Mouse (Mus musculus) left cerebral cortex, adult 18-20 months (tissue): Measurements from ENCODE around the gene Prr36. TPM values are rescaled to one million over a fixed set of nuclear protein-coding genes. Genes with fewer than 3 reads are reported as not detected.

Experiments
- DNase-seq, 2 experiments: peaks; one replicate each; pipeline ENCODE4 v3.0.0; 2021 to 2022; ENCODE audit warnings: low spot score in 2 of 2, mixed read lengths in 1 of 2
- total RNA-seq, 2 experiments: library from RNA; stranded (reverse); gene quantifications; 2 replicates each; pipeline ENCODE4 v1.2.3; 2021

The Prr36 gene
- total RNA-seq, 2 experiments from 2014 or later: 32.7 to 41.9 TPM

DNA sequence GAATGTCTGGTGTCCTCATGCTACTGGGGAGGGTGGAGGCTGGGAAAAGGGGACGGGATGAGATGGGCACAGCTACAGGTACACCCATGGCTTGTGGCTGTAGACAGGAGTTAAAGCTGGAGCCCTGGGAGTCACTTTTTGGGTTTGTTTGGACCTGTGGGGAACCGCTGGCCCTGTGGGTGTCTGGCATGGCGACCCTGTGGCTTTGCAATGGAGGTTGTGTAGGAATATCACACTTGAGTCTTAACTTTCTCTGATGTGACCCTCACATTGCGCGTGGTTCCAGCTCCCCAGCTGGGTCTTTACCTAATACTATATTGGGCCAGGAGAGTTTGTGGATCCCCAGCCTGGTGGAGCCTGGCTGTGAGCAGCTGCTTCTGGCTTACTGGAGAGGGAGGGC lies 27.8 kb upstream of the Prr36 start:
- no peak for DNase-seq

DNA sequence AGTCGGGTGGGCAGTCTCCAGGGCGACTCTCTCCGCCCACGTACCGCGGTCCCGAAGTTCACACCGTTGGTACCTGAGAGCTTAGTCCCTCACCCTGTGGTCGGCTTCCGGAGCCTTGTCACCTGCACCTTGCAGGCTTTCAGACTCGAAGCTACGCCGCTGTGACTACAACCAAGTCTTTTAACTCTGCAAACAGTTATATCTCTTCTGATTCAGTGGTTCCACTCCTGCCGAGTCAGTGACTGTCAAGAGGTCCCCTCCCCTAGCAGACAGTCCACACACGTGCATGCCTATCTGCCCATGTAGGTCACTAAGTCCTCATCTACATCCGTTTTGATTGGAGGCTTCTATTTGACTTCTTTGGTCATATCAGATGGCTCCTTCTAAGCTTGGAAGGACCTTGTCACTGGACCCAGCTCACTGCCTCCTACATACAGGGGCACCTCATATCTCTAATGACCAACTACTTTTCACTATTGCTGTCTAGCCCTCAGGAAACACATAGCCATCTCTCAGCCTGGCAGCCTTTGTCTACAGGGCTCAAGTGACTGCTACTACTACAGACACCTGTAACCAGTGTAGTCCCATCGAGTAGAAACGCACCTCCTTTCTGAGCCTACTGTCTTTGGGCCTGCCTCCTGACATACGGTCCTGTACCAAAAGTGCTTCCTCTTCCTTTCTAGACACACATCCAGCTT lies 22.1 kb upstream of the Prr36 start:
- no peak for DNase-seq

DNA sequence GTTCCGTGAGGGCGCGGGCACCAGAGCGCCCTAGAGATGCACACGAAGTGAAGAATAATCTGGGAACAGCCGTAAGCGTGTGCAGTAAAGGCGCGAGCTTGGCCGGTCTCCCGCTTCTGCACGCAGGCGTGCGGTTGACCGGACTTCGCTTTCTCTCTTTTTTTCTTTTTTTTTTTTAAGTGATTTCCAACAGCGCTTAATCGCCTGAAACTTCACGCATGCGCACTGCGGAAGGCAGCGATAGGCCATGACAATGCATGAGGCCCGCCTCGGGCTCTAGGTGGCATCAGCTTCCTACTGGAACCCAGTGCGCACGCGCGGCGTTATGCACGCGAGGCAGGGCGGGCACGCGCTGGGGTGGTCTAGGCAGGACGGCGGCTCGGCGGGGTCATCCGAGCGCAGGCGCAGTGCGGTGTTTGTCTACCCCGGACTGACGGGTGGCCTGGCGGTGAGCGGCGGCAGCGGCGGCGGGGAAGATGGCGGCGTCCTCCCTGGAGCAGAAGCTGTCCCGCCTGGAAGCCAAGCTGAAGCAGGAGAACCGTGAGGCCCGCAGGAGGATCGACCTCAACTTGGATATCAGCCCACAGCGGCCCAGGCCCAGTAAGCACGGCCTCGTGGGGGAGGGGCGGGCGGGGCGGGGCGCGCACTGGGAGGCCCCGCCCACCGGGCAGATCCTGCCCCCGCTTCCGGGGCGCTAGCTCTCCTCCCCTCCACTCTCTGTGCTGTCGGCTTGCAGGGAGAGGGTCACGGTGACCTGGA lies 21.4 kb upstream of the Prr36 start, which contains the start of the genes Map2k7 and Gm49320:
TSS of gene Map2k7 (plus strand) at position 307 of the 759 bp plus-strand sequence.
TSS of gene Gm49320 (plus strand) at position 432 of the 759 bp plus-strand sequence.
- peak; percentile 100 for DNase-seq

DNA sequence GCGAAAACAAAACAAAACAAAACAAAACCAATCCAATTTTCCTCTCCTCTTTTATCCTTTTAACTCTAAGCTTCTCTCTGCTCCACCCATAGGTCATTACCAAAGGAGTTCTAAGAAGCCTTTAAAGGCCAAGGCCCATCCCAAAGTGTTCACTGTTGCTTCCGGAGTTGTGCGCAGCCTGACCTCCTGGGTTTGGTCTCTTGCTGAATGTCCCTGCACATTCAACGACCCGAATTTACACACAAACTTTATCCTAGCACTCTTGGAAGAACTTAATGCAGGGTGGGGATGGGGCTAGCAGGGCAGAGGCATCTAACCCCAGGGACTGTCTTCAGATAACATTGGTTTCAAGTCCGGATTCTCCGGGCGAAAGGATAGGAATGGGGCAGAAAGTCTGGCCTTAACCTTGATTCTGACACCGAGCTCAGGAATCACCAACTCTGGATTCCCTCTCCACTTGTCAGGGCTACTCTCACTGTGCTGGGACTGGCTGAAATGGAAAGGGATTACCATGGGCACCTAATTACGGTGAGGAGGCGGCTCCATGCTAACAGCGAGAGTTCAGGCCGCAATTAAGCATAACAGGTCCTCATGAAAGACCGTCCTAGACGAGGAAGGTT lies 20.7 kb upstream of the Prr36 start:
- no peak for DNase-seq

DNA sequence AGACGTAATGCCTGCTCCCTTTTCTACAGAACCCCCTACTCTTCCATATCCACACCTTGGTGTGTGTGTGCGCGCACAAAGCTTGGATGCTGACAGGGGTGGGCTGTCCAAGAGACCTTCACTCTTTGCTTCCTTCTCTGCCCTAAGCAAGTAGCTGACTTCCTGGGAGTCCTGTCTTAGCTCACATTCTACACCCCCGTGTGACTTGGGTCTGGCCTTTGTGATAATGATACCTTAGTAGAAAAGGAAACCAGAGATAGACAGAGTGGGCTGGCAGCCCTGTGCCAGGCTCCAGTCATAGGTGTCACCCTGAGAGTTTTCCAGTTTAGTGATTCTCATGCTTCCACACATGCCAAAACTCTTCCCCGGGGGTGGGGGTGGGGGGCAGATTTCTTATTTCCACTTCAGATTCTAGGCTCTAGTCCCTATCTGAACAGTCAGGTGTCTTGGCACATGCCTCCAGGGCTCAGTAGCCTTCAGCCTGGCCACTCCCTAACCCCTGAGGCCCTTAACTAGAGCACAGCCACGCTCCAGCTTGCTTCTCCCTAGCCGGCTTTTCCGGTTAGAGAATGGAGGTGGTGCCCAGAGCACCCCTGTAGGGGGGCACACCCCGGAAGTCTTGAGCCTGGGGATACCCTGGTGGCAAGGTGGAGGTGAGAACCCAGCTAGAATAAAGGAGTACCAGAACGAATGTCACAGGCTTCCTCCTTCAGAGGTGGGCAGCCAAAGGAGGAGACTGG lies 13.5 kb upstream of the Prr36 start:
- DNase-seq: no peak

DNA sequence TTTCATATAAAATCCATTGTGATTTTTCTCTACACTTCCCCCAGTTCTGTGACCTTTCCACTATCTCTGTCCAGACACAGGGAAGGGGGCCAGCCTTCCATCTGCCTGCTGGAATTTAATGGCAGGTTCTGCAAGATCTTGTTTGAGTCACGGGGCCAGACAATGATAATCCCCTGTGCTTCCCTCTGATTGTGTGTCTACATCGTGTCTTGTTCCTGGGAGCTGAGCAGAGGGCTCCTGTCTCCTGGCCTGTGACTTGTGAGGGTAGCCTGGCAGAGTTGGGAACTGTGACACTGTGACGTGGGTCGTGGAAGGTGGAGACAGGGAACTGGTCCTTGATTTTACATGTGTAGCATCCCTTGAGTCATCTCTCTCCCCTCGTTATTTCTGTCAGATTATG lies 12.5 kb upstream of the Prr36 start:
- DNase-seq: no peak

DNA sequence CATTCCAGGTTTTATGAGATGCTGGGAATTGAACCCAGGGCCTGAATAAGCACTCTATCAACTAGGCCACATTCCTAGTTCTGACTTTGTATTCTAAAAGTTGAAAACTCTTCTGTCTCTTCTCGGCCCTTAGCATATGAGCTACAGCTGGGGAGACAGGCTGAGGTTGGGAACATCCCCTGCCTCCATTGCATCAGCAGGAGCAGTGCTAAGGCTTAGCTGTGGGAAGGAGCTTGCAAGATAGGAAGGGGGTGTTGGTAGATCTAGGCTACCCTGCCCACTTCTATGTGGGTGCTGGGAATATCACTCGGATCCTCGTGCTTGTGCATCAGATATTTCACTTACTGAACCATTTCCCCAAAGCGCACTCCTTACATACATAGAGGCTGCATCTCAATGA lies 10.7 kb upstream of the Prr36 start:
- no peak for DNase-seq

DNA sequence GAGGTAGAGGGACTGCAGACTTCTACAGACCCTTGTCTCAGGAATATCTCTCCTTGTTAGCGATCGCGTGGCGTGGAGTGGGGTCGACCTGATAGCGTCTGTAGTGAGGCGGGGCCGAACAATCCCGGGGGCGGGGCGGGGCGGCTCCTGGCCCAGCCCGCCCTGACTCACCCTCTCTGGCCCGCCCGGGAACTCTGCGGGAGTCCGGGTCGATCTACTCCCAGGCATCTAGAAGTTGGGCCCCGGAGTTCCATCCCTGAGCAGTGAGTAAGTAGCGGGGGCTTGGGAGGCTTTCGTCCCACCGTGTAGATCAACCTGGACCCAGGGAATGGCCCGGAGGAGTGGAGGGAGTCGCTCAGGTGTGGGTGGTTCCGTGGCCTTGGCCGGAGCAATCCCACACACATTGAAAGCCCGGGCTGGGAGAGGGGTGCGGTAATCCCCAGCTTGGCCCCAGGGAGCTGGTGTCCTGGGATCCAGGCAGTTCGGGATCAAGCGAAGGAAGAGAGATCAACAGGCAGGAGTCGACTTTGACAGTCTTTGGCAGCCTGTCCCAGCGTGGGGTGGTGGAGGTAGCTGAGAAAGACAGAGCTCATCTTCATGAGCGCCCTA lies 9.6 kb upstream of the Prr36 start, which contains the start of gene Lrrc8e:
TSS of gene Lrrc8e (plus strand) at position 89 of the 609 bp plus-strand sequence.
- DNase-seq: no peak

DNA sequence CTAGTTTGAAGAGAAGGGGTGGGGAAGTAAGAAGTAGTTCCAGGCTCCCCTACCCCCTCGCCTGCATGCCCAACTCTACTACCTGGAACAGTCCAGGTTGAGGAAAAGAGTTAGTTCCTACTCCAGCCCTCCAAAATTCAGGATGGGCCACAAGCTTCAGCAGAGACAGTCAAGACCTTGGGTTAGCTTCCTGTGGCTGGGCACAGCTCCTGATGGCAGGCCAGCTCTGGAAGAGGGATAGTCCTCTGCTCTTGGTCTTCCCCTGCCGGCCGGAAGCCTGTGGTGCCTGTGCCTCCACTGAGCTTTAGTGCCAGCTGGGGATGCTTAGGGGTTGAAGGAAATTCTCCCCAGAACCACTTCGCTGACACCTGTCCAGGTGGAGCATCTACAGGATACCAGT lies 9.1 kb upstream of the Prr36 start:
- DNase-seq: no peak

DNA sequence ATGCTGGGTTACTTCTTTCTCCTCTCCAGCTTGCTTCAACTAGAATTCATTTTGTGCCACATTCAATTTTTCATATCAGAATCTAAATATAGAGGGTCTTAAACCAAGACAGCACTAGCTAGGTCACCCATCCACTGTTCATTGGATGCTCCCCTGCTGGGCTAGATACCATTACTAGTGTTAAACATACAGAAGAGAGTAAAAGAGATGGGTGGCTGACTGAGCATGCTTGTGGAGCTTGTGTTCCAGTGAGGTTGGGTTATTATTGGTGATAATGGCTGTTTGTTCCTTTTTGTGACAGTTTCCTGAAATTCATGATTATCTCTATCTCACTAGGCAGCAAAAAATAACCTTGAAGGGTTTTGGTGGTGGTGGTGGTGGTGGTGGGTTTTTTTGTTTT lies 4.8 kb upstream of the Prr36 start:
- no peak for DNase-seq

DNA sequence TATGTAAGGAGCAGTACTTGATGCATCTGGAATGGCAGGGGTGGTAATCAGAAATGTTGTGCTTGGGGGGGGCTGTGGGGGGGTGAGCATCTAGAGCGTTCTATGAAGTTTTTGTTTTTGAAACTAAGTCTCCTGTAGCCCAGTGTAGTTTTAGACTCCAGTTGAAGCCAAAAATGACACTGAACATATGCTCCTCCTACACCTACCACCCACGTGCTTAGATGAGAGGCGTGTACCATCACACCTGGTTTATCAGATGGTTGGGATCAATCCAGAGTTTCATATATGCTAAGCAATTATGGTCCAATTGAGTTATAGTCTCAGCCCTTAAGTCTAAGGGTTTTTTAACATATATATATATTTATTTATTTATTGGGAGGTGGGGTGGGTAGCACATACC lies 2.4 kb upstream of the Prr36 start:
- DNase-seq: peak in 1 of 2 experiments; percentile 39

DNA sequence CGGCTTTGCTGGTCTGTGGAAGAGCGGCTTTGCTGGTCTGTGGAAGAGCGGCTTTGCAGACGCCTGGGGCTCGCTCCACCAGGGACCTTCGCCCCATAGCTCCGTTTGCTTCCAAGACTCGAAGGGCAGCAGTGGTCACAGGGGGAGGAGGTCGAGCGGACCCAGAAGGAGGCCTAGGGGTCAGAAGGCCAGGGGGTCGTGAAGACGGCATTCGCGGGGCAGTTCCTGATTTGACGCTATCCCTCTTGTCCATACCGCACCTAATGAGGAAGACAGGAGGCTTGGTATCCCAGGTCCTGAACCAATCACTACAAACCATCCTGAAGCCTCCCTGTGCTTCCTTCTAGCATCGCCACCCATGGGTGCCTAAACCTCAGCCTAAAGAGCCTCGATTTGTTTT lies 963 bp downstream of the Prr36 start:
- peak in 1 of 2 experiments; percentile 22 for DNase-seq

DNA sequence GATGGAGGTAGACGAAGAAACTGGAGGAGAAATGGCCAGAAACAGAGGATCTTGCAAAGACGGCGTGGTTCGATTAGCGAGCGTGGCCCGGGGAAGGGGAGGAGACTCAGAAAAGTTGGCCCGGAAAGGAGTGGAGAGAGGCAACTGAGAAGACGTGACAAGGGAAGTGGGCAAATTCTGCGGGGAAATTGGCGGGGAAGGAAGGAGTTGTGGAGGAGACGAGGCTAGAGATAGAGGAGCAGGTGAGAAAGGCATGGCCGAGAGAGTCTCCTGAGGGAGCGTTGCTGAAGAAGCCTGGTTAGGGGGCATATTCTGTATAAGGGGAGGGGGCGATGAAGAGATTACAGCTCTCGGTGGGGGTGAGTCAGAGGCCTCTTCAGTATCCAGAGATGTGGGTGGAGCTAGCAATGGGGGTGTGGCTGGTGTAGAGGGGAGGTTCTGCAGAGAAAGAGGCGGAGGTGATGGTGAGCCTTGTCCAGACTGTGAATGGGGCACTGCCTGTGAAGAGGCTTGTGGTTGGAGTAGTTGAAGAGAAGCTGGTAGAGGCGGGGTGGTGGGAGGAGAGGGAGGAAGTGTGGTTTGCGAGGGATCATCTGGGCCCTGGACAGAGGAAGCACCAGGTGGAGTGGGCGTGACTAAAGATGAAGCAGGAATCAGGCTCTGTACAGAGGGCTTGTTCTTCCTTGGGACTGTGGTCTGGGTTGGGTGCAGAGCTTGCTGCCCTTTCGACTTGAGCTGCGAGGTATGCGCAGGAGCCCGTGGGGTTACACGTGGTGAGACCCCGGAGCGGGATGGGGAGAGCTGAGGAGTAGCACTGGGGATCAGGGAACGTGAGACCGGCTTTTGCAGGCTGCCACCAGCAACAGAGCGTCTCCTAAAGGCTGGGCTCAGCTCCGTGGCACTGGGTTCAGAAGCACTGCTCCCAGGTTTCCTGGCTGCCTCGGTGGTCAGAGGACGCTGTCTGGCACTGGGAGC lies 3.0 kb downstream of the Prr36 start:
- peak in 1 of 2 experiments; percentile 25 for DNase-seq

DNA sequence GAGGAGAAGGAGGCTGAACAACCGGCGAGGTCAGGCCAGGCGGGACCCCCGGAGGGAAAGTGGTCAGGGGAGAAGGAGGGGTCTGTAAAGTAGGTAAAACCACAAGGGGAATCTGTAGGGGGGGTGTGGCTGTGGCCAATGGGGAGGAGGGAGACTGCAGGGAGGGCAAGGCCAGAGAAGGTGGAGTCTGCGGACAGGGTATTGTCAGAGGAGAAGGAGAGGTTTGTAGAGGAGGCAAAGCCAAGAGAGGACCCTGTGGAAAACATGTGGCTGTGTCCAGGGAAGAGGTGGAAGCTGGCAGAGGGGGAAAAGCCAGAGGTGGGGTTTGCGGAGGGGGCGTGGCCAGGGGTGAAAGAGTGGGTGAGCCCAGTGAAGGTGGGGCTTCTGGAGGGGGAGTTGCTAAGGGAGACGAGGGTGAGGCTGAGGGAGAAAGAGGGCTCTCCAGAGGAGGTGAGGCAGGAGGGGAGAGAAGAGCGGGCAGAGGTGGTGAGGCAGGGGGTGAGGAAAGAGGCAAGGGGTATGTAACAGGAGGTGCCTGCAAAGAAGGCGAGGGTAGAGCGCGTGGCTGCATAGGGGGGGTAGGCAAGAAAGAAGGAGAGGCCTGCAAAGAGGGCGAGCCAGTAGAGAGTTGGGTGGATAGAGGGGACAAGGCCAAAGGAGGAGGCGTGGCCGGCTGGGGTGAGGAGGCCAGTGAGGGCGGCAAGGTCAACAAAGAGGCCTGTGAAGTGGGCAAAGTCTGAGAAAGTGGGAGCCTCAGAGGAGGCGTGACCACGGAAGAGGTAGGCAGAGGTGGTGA lies 3.9 kb downstream of the Prr36 start:
- no peak for DNase-seq

DNA sequence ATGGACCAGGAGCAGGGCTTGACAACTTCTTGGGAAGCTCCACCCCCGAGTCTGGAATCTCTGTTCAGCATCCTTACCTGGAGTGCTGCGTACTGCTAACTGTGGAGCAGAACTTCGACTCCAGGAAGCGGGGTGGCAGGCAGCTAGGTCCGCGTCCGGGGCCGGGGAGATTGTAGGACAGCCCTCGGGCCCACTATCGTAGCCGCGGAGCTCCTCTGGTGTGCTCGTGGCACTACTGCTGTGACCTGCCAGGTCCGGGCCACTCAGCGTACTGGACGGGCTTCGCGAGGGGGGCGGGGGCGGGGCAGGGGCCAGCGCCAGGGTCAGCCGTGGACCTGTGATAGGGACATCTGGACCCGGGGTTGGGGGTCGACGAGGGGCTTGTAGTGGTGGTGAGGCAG lies 4.5 kb downstream of the Prr36 start:
- no peak for DNase-seq

DNA sequence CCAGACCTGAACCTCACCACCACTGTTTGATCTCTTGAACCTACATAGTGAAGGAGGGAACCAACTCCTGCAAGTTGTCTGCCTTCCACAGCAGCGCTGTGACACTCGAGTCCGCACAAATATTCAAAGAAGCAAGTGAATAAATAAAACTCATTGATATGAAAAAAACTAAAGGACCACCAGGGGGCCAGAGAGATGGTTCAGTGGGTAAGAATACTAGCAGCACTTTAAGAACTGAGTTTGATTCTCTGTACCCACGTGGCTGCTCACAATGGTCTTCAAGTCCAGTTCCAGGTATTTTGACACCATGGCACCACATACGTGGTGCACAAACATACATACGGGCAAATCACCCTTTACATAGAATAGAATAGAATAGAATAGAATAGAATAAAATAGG lies 6.2 kb downstream of the Prr36 start:
- DNase-seq: no peak

DNA sequence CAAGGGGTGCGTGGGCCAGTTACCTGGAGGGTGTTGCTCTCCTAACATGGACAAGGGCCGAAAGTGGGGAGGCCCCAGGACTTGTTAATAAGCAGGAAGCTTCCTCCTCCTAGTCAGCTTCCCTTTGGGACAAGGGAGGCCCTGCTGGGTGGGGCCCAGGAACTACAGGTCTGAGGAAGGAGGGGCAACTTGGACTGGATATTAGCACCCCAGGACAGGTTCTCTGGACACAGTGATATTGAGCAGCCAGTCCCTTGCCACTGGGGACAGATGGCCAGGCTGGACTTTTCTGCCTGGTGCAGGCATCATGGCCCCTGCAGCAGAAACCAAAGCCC lies 10.3 kb downstream of the Prr36 start:
- DNase-seq: no peak

DNA sequence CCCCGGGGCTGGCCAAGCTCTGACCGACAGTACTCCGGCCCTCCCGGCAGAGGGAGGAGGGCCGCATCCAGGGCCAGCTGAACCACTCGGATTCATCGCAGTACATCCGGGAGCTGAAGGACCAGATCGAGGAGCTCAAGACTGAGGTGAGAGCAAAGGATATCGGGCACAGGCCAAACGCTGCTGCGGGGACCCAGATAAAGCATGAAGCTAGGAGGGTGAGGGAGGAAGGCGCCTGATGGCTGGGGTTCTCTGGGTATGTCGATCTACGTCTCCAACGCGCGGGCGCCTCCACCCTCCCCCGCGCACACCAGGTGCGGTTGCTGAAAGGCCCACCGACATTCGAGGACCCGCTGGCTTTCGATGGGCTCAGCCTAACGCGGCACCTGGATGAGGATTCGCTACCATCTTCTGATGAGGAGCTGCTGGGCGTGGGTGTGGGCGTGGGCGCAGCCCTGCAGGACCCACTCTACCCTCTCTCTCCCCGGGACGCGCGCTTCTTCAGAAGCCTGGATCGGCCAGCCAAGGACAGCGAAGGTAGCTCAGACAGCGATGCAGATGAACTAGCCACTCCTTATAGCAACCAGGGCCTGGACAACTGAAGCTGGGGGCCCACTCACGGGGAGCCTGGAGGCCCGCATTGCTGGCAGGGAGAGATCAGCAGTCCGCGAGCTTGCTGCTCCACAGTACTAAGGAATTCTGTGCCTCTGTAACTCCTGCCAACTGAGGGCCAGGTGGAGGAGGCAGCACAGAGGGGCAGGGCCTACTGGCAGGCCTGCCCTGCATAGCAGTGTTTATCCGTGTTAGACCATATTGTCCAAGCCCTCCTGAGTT lies 10.9 kb downstream of the Prr36 start:
- DNase-seq: peak in 1 of 2 experiments; percentile 44
